Mouse (Mus musculus) adrenal gland, adult 2 months (tissue): ENCODE data around the gene Spag8. TPM values are rescaled to one million over a fixed set of nuclear protein-coding genes. Genes with fewer than 3 reads are reported as not detected.

Experiments used
- DNase-seq: peaks from one replicate; pipeline ENCODE4 v3.0.0; 2021
- long read RNA-seq: library from polyadenylated mRNA; stranded (forward); transcript quantifications from one replicate; pipeline ENCODE4 v2.0.0, GENCODE M21; 2021
- polyA plus RNA-seq: library from polyadenylated mRNA; depleted of rRNA; stranded (reverse); fragments of >200 nt; gene quantifications from 2 replicates; pipeline ENCODE4 v1.2.3, GENCODE M21; 2012; rRNA removed
- total RNA-seq, 2 experiments: library from RNA; stranded (reverse); gene quantifications; 2 replicates each; pipeline ENCODE4 v1.2.3; 2021

Gene Spag8
- total RNA-seq = under 1 TPM; 0.26 to 0.45 TPM
- polyA plus RNA-seq = 1.2 and 2.2 TPM in 2 replicates
- long read RNA-seq = 0 reads

- peak; percentile 36 for DNase-seq
Observed at GRCm38 (mm10) chr4:43653161-43654015, at the start of gene Spag8. Spag8 (minus strand) TSS chr4:43653594.

GRCm38 (mm10) chr4:43700707-43701106 is 47.3 kb upstream of the Spag8 start, which contains the start of gene Olfr70:
Olfr70 (minus strand) TSS chr4:43700807.
- no peak for DNase-seq

- no peak for DNase-seq
Observed at GRCm38 (mm10) chr4:43696561-43696960, 43.2 kb upstream of the Spag8 start.

- DNase-seq = peak; percentile 36
Observed at GRCm38 (mm10) chr4:43695249-43695671, 41.9 kb upstream of the Spag8 start.

- no peak for DNase-seq
Observed at GRCm38 (mm10) chr4:43694439-43695248, 41.2 kb upstream of the Spag8 start.

GRCm38 (mm10) chr4:43693806-43694241 is 40.4 kb upstream of the Spag8 start:
- peak; percentile 84 for DNase-seq

GRCm38 (mm10) chr4:43691026-43691425 is 37.6 kb upstream of the Spag8 start:
- DNase-seq = no peak

GRCm38 (mm10) chr4:43690021-43690420 is 36.6 kb upstream of the Spag8 start:
- DNase-seq = no peak

- peak; percentile 84 for DNase-seq
Observed at GRCm38 (mm10) chr4:43679416-43680043, 26.1 kb upstream of the Spag8 start.

- no peak for DNase-seq
Observed at GRCm38 (mm10) chr4:43678541-43678940, 25.1 kb upstream of the Spag8 start.

GRCm38 (mm10) chr4:43675608-43676007 is 22.2 kb upstream of the Spag8 start:
- no peak for DNase-seq

- DNase-seq = no peak
Observed at GRCm38 (mm10) chr4:43674974-43675373, 21.6 kb upstream of the Spag8 start.

GRCm38 (mm10) chr4:43673703-43674102 is 20.3 kb upstream of the Spag8 start:
- DNase-seq = no peak

- peak; percentile 88 for DNase-seq
Observed at GRCm38 (mm10) chr4:43672070-43672469, 18.7 kb upstream of the Spag8 start.

- peak; percentile 91 for DNase-seq
Observed at GRCm38 (mm10) chr4:43669428-43669794, 16.0 kb upstream of the Spag8 start.

GRCm38 (mm10) chr4:43668782-43669427 is 15.5 kb upstream of the Spag8 start, which contains the start of the genes Tmem8b and Fam221b:
Tmem8b (plus strand) TSS chr4:43668971.
Fam221b (minus strand) TSS chr4:43669145.
- peak; percentile 95 for DNase-seq

GRCm38 (mm10) chr4:43666412-43666811 is 13.0 kb upstream of the Spag8 start:
- DNase-seq = no peak

GRCm38 (mm10) chr4:43657146-43657545 is 3.8 kb upstream of the Spag8 start:
- DNase-seq = no peak

- DNase-seq = peak; percentile 97
Observed at GRCm38 (mm10) chr4:43656339-43657109, 3.1 kb upstream of the Spag8 start, which contains the start of gene Hint2. Hint2 (minus strand) TSS chr4:43656466.

GRCm38 (mm10) chr4:43655656-43656338 is 2.4 kb upstream of the Spag8 start:
- no peak for DNase-seq
